ENCODE assay signal across 31 mouse cellular contexts in genomic region chr16:87638098-87638497, GRCm38 (mm10).
DNase-seq lines count a peak whose midpoint lies in the region; ATAC-seq and TF ChIP-seq lines count a peak whose summit lies in the region.
"Had no signal": no experiment of that assay in that cellular context is flagged by ENCODE, and none has a peak within 500 bp of the region (broad histone marks: within the 10 kb centered on the region; RNA-seq: fewer than 3 reads in every experiment).

No protein-coding gene starts in this region.

- no peaks in the 10 kb centered on the region for H3K27me3 ChIP-seq in intestine, embryonic 14.5 days (replicated peaks; ENCODE audit: control insufficient read depth, insufficient read depth, low read length)
- H3K27me3 ChIP-seq in intestine, postnatal 0 days (replicated peaks; ENCODE audit: control insufficient read depth, insufficient read depth, low read length): no peaks in the 10 kb centered on the region
- H3K27me3 ChIP-seq: forebrain, embryonic 13.5 days; heart, embryonic 13.5 days; kidney, embryonic 15.5 days; limb, embryonic 13.5 days; lung, embryonic 15.5 days; midbrain, embryonic 15.5 days; neural tube, embryonic 15.5 days had no signal

- no peaks in the 10 kb centered on the region for H3K36me3 ChIP-seq in intestine, embryonic 14.5 days (ENCODE audit: control insufficient read depth, insufficient read depth, low read length)
- no peaks in the 10 kb centered on the region for H3K36me3 ChIP-seq in intestine, postnatal 0 days (ENCODE audit: control insufficient read depth, insufficient read depth)
- no peaks in the 10 kb centered on the region for H3K36me3 ChIP-seq in macrophage (ENCODE audit: inconsistent target)
- H3K36me3 ChIP-seq: heart, embryonic 13.5 days; kidney, embryonic 15.5 days; limb, embryonic 13.5 days; lung, embryonic 15.5 days; midbrain, embryonic 10.5 days; midbrain, embryonic 15.5 days; neural tube, embryonic 15.5 days had no signal

- H3K9ac ChIP-seq in intestine, embryonic 14.5 days (ENCODE audit: low read length): no peak overlapping the region
- H3K9ac ChIP-seq in intestine, postnatal 0 days (ENCODE audit: low read depth, low read length): no peak overlapping the region
- H3K9ac ChIP-seq: forebrain, embryonic 13.5 days; heart, embryonic 13.5 days; hindbrain, embryonic 14.5 days; kidney, embryonic 15.5 days; limb, embryonic 13.5 days; lung, embryonic 15.5 days; midbrain, embryonic 15.5 days; neural tube, embryonic 15.5 days had no signal

- no peaks in the 10 kb centered on the region for H3K9me3 ChIP-seq in intestine, embryonic 14.5 days (ENCODE audit: control insufficient read depth, low read length)
- H3K9me3 ChIP-seq in intestine, postnatal 0 days (ENCODE audit: control insufficient read depth): no peaks in the 10 kb centered on the region
- H3K9me3 ChIP-seq: forebrain, embryonic 13.5 days; heart, embryonic 13.5 days; kidney, embryonic 15.5 days; limb, embryonic 13.5 days; lung, embryonic 15.5 days; midbrain, embryonic 10.5 days; midbrain, embryonic 15.5 days; neural tube, embryonic 15.5 days had no signal

- peak; percentile 23 for DNase-seq in intestine, embryonic 14.5 days (ENCODE audit: low spot score)
- DNase-seq in kidney, postnatal 36 days: peak; percentile 17 to 48
- no peak for DNase-seq in kidney, adult 8-10 months
- peak; percentile 33 for DNase-seq in adipocyte (ENCODE audit: low spot score)
- no peak for DNase-seq in ovary, postnatal 14 days (ENCODE audit: low spot score)
- DNase-seq in c-Kit-positive CD71-positive TER-119-positive erythroid progenitor cells, embryonic 14.5 days (ENCODE audit: low spot score): no peak
- DNase-seq: adrenal gland, postnatal 10 days; cerebellum, adult 2 months; cerebellum, postnatal 14 days; gastrocnemius, postnatal 25 days; heart, postnatal 10 days; lung, postnatal 4 days; right cerebral cortex, adult 18-20 months; right cerebral cortex, postnatal 4 days; thymus, adult 2 months; thymus, postnatal 36 days had no signal

- 56% methylated on average over 1 of the region's 1 CpGs for WGBS in intestine, embryonic 14.5 days
- 68% methylated on average over 1 of the region's 1 CpGs for WGBS in intestine, postnatal 0 days
- 77% methylated on average over 1 of the region's 1 CpGs for WGBS in macrophage (ENCODE audit: missing documents)

- H3K4me2 ChIP-seq in intestine, embryonic 14.5 days (ENCODE audit: low read length): no peak overlapping the region
- no peak overlapping the region for H3K4me2 ChIP-seq in intestine, postnatal 0 days (replicated peaks; ENCODE audit: low read depth)
- H3K4me2 ChIP-seq: forebrain, embryonic 13.5 days; heart, embryonic 13.5 days; hindbrain, embryonic 14.5 days; kidney, embryonic 15.5 days; limb, embryonic 13.5 days; liver, embryonic 11.5 days; lung, embryonic 15.5 days; midbrain, embryonic 15.5 days; neural tube, embryonic 15.5 days had no signal

- no peaks in the 10 kb centered on the region; the same call in 1 of the 2 replicates for H3K4me1 ChIP-seq in intestine, embryonic 14.5 days (replicated peaks; ENCODE audit: control insufficient read depth, insufficient read depth, low read length)
- H3K4me1 ChIP-seq in intestine, postnatal 0 days (replicated peaks; ENCODE audit: control insufficient read depth, insufficient read depth, low read length): no peaks in the 10 kb centered on the region
- H3K4me1 ChIP-seq: forebrain, embryonic 13.5 days; heart, embryonic 13.5 days; limb, embryonic 13.5 days; lung, embryonic 15.5 days; midbrain, embryonic 10.5 days; midbrain, embryonic 15.5 days; neural tube, embryonic 15.5 days had no signal

- H3K27ac ChIP-seq in intestine, embryonic 14.5 days (ENCODE audit: low read depth): no peak overlapping the region
- no peak overlapping the region for H3K27ac ChIP-seq in intestine, postnatal 0 days (ENCODE audit: low read depth, low read length)
- peak overlapping the region; percentile 41 for H3K27ac ChIP-seq in macrophage
- H3K27ac ChIP-seq: forebrain, embryonic 13.5 days; heart, adult 2 months; heart, embryonic 13.5 days; hindbrain, embryonic 14.5 days; kidney, embryonic 15.5 days; layer of hippocampus, adult 2 months; limb, embryonic 13.5 days; lung, embryonic 15.5 days; midbrain, embryonic 10.5 days; midbrain, embryonic 15.5 days; neural tube, embryonic 15.5 days had no signal

- no peak for ATAC-seq in intestine, embryonic 14.5 days (replicated peaks; ENCODE audit: low FRiP score, low TSS enrichment, low read depth)
- ATAC-seq in intestine, postnatal 0 days: no peak
- ATAC-seq: CD4-positive, CD25-positive, alpha-beta regulatory T cell, adult 4 months; forebrain, embryonic 13.5 days; midbrain, embryonic 15.5 days had no signal

- no peak for TF ChIP-seq CTCF in intestine, postnatal 0 days (IDR thresholded peaks at IDR 0.05; ENCODE audit: low read depth)

- H3K4me3 ChIP-seq in intestine, embryonic 14.5 days (ENCODE audit: low read depth, low read length): no peak overlapping the region
- H3K4me3 ChIP-seq in intestine, postnatal 0 days (ENCODE audit: low read depth, low read length): no peak overlapping the region
- no peak overlapping the region for H3K4me3 ChIP-seq in macrophage (ENCODE audit: inconsistent target)
- H3K4me3 ChIP-seq: forebrain, embryonic 13.5 days; heart, adult 2 months; heart, embryonic 13.5 days; kidney, embryonic 15.5 days; layer of hippocampus, adult 2 months; limb, embryonic 13.5 days; lung, embryonic 15.5 days; midbrain, embryonic 10.5 days; midbrain, embryonic 15.5 days; neural tube, embryonic 15.5 days had no signal

- no peaks in the 10 kb centered on the region for H3K79me2 ChIP-seq in macrophage (ENCODE audit: inconsistent target)

Comparison
In these comparisons a context has a peak if more than half of its experiments do, and no peak if none do; other contexts are left out.
1. DNase-seq: peak in intestine, embryonic 14.5 days (single experiment), kidney, postnatal 36 days (2 of 2) and adipocyte (single experiment); none in kidney, adult 8-10 months (0 of 2), ovary, postnatal 14 days (single experiment) and c-Kit-positive CD71-positive TER-119-positive erythroid progenitor cells, embryonic 14.5 days (single experiment).